Mouse (Mus musculus) intestine, embryonic 14.5 days (tissue): ENCODE results near the gene Metap1. TPM values are rescaled to one million over a fixed set of nuclear protein-coding genes. Genes with fewer than 3 reads are reported as not detected.
A peak's percentile ranks its signal among the peaks of the same experiment; 100 is the strongest.

ENCODE experiments used
- ATAC-seq: fragments of 200-750 bp; cut with Nextera tagmentation; replicated peaks from 2 replicates; pipeline ENCODE4 v1.8.0; 2017; ENCODE audit warnings: low read depth, moderate number of reproducible peaks, moderate TSS enrichment, moderate library complexity; ENCODE audit not compliant: low FRiP score, low TSS enrichment
- DNase-seq: peaks from one replicate; pipeline ENCODE4 v3.0.0-alpha.2; 2018; ENCODE audit warnings: low spot score
- H3K27ac ChIP-seq: fragments of 300-500 bp; sonication (generic); 2 replicates; pipeline ENCODE4 v1.5.1; 2014; ENCODE audit warnings: low read depth, mild to moderate bottlenecking, control low read depth
- H3K27me3 ChIP-seq: fragments of 300-500 bp; sonication (generic); replicated peaks from 2 replicates; pipeline ENCODE4 v1.6.1; 2014; ENCODE audit warnings: low read length, control low read depth; ENCODE audit not compliant: control insufficient read depth, insufficient read depth
- H3K36me3 ChIP-seq: fragments of 300-500 bp; sonication (generic); 2 replicates; pipeline ENCODE4 v1.6.1; 2014; ENCODE audit warnings: low read length, control low read depth; ENCODE audit not compliant: control insufficient read depth, insufficient read depth
- H3K4me1 ChIP-seq: fragments of 300-500 bp; sonication (generic); replicated peaks from 2 replicates; pipeline ENCODE4 v1.6.1; 2014; ENCODE audit warnings: low read length, control low read depth, mixed read lengths; ENCODE audit not compliant: control insufficient read depth, insufficient read depth
- H3K4me2 ChIP-seq: fragments of 300-500 bp; sonication (generic); 2 replicates; pipeline ENCODE4 v1.6.1; 2014; ENCODE audit warnings: low read length
- H3K4me3 ChIP-seq: fragments of 300-500 bp; sonication (generic); 2 replicates; pipeline ENCODE4 v1.5.1; 2014; ENCODE audit warnings: low read depth, low read length, control low read depth, mixed read lengths
- H3K9ac ChIP-seq: fragments of 300-500 bp; sonication (generic); 2 replicates; pipeline ENCODE4 v1.6.1; 2014; ENCODE audit warnings: mild to moderate bottlenecking, low read length
- H3K9me3 ChIP-seq: fragments of 300-500 bp; sonication (generic); 2 replicates; pipeline ENCODE4 v1.6.1; 2016; ENCODE audit warnings: low read length, control low read depth; ENCODE audit not compliant: control insufficient read depth
- WGBS: fragments of 180-500 bp; shearing (Covaris S2); extraction: QIAGEN DNeasy Blood & Tissue Kit; methylation state at CpG from one replicate; pipeline ENCODE4 v1.1.7; 2014; 5-methylcytosine and 5-hydroxymethylcytosine counted together
- microRNA counts: library from miRNA; unstranded; fragments of <30 nt; microRNA quantifications from one replicate; lab custom pipeline; 2016
- microRNA-seq: library from miRNA; unstranded; fragments of <30 nt; microRNA quantifications from one replicate; pipeline ENCODE4, GENCODE M21; 2016
- polyA plus RNA-seq: library from polyadenylated mRNA; unstranded; fragments of >200 nt; fragmentation: Nextera tagmentation; extraction: Ambion mirVana; gene quantifications from 2 replicates; pipeline ENCODE4 v1.2.1, GENCODE M21; 2014

Metap1 gene
- polyA plus RNA-seq, 1 experiment from 2014 or later: 63.8 TPM

DNA sequence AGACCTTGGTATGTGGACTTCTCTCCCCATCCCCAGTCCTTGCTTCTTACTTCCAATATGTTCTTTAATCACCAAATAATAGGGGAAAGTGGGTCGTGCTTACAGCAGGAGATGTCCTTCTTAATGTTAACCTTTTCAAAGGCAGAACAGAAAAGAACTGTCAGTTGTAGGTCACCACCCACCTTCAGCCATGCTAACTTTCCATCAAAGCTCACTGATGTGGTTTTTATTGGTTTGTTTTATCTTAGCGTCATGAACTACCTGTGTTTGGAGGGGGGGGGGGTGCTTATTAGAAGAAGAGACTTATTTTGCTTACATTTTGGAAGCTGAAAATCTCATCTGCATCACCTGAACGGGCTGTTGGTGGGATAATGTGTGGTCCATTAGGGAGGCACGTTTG lies 65.1 kb downstream of the Metap1 start:
- H3K4me3 ChIP-seq: no peak overlapping the region
- H3K27ac ChIP-seq: no peak overlapping the region
- no peaks in the 10 kb centered on the region for H3K9me3 ChIP-seq
- no peak for ATAC-seq
- H3K4me2 ChIP-seq: no peak overlapping the region
- no peaks in the 10 kb centered on the region for H3K36me3 ChIP-seq
- H3K9ac ChIP-seq: no peak overlapping the region
- DNase-seq: no peak
- H3K27me3 ChIP-seq: no peaks in the 10 kb centered on the region
- no peaks in the 10 kb centered on the region for H3K4me1 ChIP-seq
- whole genome bisulfite sequencing: 67% methylated on average over 4 of the region's 4 CpGs

DNA sequence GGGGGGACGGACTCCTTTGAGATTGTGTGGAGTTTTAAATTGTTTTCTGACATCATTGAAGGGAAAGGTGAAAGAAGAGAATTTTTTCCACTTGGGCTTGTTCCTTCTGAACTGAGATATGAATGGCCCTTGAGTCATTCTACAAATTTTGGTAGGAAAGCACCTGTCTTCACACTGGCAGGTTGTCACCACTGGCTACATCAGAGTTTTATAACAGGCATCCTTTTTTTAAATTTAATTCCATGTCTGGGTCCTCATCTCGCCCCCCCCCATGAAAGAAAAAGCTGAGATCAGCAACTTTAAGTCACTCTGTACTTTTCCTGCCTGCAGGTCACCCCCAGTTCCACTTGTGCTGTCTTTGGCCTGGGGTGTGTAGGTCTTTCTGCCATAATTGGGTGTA lies 65.7 kb downstream of the Metap1 start:
- Histone ChIP-seq H3K4me1 (no peaks in the 10 kb centered on the region), H3K9ac (no peak overlapping the region), H3K9me3 (no peaks in the 10 kb centered on the region), H3K4me2 (no peak overlapping the region), H3K27ac (no peak overlapping the region), H3K36me3 (no peaks in the 10 kb centered on the region), H3K27me3 (no peaks in the 10 kb centered on the region), H3K4me3 (no peak overlapping the region)
- ATAC-seq: no peak
- no peak for DNase-seq
- WGBS: 73% methylated on average over 2 of the region's 2 CpGs

GRCm38 (mm10) chr3:138420385-138420784 lies 68.9 kb downstream of the Metap1 start:
- Histone ChIP-seq H3K4me1 (no peaks in the 10 kb centered on the region), H3K4me2 (no peak overlapping the region), H3K9me3 (no peaks in the 10 kb centered on the region), H3K36me3 (no peaks in the 10 kb centered on the region), H3K4me3 (no peak overlapping the region), H3K27ac (no peak overlapping the region), H3K27me3 (no peaks in the 10 kb centered on the region), H3K9ac (no peak overlapping the region)
- DNase-seq: no peak
- ATAC-seq: no peak
- WGBS: 91% methylated on average over 3 of the region's 3 CpGs

DNA sequence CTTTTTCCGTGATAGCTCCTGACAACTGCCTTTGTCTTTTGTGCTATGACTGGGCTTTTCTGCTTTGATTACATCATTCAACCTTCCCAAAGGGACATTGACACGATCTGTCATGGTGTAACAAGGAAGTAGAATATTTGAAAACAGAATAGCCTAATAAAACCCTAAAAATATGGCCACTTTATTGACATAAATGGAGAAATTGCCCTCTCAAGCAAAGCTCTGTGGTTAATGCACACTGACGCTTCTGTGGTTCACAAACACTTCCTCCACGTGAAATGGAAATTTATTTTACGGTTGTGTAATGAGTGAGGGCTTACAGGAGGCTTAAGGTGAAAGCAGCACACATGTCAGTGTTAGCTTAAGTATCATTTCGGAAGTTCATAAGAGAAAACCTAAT lies 69.9 kb downstream of the Metap1 start:
- Histone ChIP-seq H3K4me2 (no peak overlapping the region), H3K4me1 (no peaks in the 10 kb centered on the region), H3K36me3 (no peaks in the 10 kb centered on the region), H3K9ac (no peak overlapping the region), H3K27ac (no peak overlapping the region), H3K27me3 (no peaks in the 10 kb centered on the region), H3K4me3 (no peak overlapping the region), H3K9me3 (no peaks in the 10 kb centered on the region)
- DNase-seq: no peak
- WGBS: 62% methylated on average over 6 of the region's 6 CpGs
- peak; percentile 76; the same call in 1 of the 2 replicates for ATAC-seq

- no peaks in the 10 kb centered on the region for H3K36me3 ChIP-seq
- DNase-seq: no peak
- no peaks in the 10 kb centered on the region for H3K27me3 ChIP-seq
- no peak within 1 kb of the TSS for H3K4me2 ChIP-seq
- H3K4me3 ChIP-seq: no peak within 1 kb of the TSS
- WGBS: 72% methylated on average over 6 of the region's 6 CpGs
- no peak within 1 kb of the TSS for H3K27ac ChIP-seq
- H3K9ac ChIP-seq: no peak within 1 kb of the TSS
- ATAC-seq: no peak
- H3K4me1 ChIP-seq: no peaks in the 10 kb centered on the region
- no peaks in the 10 kb centered on the region for H3K9me3 ChIP-seq
These were observed 74.1 kb downstream of the Metap1 start, which contains the start of gene Adh4 for GRCm38 (mm10) chr3:138415121-138415690. TSS of gene Adh4 (plus strand) at chr3:138415466.

- H3K36me3 ChIP-seq: no peaks in the 10 kb centered on the region
- no peaks in the 10 kb centered on the region for H3K4me1 ChIP-seq
- H3K4me3 ChIP-seq: no peak overlapping the region
- H3K9ac ChIP-seq: no peak overlapping the region
- ATAC-seq: no peak
- no peak overlapping the region for H3K4me2 ChIP-seq
- no peaks in the 10 kb centered on the region for H3K27me3 ChIP-seq
- DNase-seq: no peak
- no peaks in the 10 kb centered on the region for H3K9me3 ChIP-seq
- no peak overlapping the region for H3K27ac ChIP-seq
- 70% methylated on average over 3 of the region's 3 CpGs for WGBS
These were observed 79.1 kb downstream of the Metap1 start for GRCm38 (mm10) chr3:138410211-138410610.

DNA sequence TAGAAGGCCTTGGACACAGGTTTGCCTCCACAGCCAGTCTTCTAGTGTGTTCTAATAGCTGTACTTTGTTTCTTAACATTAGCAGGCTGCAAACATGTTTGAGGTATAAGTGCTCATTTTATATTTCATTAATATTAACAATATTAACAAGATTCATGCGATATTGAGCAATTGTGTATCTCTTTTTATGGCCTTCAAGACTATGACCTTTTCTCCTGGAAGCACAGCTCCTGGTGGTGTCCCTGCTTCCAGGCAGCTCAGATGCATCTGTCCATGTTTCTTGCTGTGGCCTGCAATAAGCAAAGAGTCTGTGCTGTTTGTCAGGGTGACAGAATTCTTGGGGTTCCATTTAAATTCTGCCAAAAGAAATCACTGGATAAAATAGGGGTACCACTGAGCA lies 79.7 kb downstream of the Metap1 start:
- no peaks in the 10 kb centered on the region for H3K9me3 ChIP-seq
- 86% methylated on average over 1 of the region's 1 CpGs for WGBS
- ATAC-seq: no peak
- H3K9ac ChIP-seq: no peak overlapping the region
- no peaks in the 10 kb centered on the region for H3K4me1 ChIP-seq
- H3K36me3 ChIP-seq: no peaks in the 10 kb centered on the region
- H3K4me2 ChIP-seq: no peak overlapping the region
- no peak for DNase-seq
- no peak overlapping the region for H3K27ac ChIP-seq
- no peaks in the 10 kb centered on the region for H3K27me3 ChIP-seq
- H3K4me3 ChIP-seq: no peak overlapping the region

MicroRNA genes within 50 kb of the gene (microRNA counts, 519-probe panel; counts per million panel counts)
- microRNA mmu-miR-1956 (lab: Ali Mortazavi, UCI): not detected

Small RNA genes lying within 50 kb of the gene (microRNA-seq; reads per million reads assigned to microRNA genes)
- gene Mir1956: 0.25 reads per million

Other genes with a start within 250 kb of the Metap1 start
- 14.9 and 22.9 TPM in 2 replicates for gene Adh1, start 228.5 kb downstream of the Metap1 start, polyA plus RNA-seq
- 0.31 TPM in 2 replicates for gene Adh6a, start 176.2 kb downstream of the Metap1 start, polyA plus RNA-seq
- gene Adh6b, start 147.7 kb downstream of the Metap1 start, polyA plus RNA-seq: 0.11 TPM in 1 of 2 replicates, not detected in the other
- gene Adh4, start 74.0 kb downstream of the Metap1 start, polyA plus RNA-seq: not detected in 2 replicates
- gene Adh5, start 46.4 kb downstream of the Metap1 start, polyA plus RNA-seq: 207 and 228 TPM in 2 replicates
- gene Eif4e, start 36.7 kb upstream of the Metap1 start, polyA plus RNA-seq: 345 and 370 TPM in 2 replicates